Mouse (Mus musculus) neural tube, embryonic 15.5 days (tissue): ENCODE results near the gene Tbcd. TPM values are rescaled to one million over a fixed set of nuclear protein-coding genes. Genes with fewer than 3 reads are reported as not detected.

Experiments used
- ATAC-seq: fragments of 200-750 bp; cut with Nextera tagmentation; 2 replicates; pipeline ENCODE4 v1.8.0; 2017; ENCODE audit warnings: mild to moderate bottlenecking, moderate TSS enrichment, moderate library complexity; ENCODE audit not compliant: low FRiP score
- H3K27ac ChIP-seq: fragments of 300-500 bp; sonication (generic); replicated peaks from 2 replicates; pipeline ENCODE4 v1.5.1; 2015; ENCODE audit warnings: mild to moderate bottlenecking, inconsistent platforms
- H3K27me3 ChIP-seq: fragments of 300-500 bp; sonication (generic); replicated peaks from 2 replicates; pipeline ENCODE4 v1.6.1; 2015; ENCODE audit warnings: inconsistent platforms
- H3K36me3 ChIP-seq: fragments of 300-500 bp; sonication (generic); 2 replicates; pipeline ENCODE4 v1.6.1; 2015; ENCODE audit warnings: inconsistent platforms
- H3K4me1 ChIP-seq: fragments of 300-500 bp; sonication (generic); 2 replicates; pipeline ENCODE4 v1.6.1; 2015; ENCODE audit warnings: inconsistent platforms
- H3K4me2 ChIP-seq: fragments of 300-500 bp; sonication (generic); 2 replicates; pipeline ENCODE4 v1.6.1; 2015; ENCODE audit warnings: inconsistent platforms, mild to moderate bottlenecking, moderate library complexity
- H3K4me3 ChIP-seq: fragments of 300-500 bp; sonication (generic); replicated peaks from 2 replicates; pipeline ENCODE4 v1.5.1; 2015; ENCODE audit warnings: mild to moderate bottlenecking, inconsistent platforms
- H3K9ac ChIP-seq: fragments of 300-500 bp; sonication (generic); replicated peaks from 2 replicates; pipeline ENCODE4 v1.6.1; 2015; ENCODE audit warnings: mild to moderate bottlenecking, inconsistent platforms
- H3K9me3 ChIP-seq: fragments of 300-500 bp; sonication (generic); replicated peaks from 2 replicates; pipeline ENCODE4 v1.6.1; 2016; ENCODE audit warnings: inconsistent platforms
- WGBS: fragments of 180-500 bp; shearing (Covaris S2); methylation state at CpG from one replicate; pipeline ENCODE4 v1.1.7; 2015; ENCODE audit warnings: mixed read lengths; 5-methylcytosine and 5-hydroxymethylcytosine counted together
- polyA plus RNA-seq: library from polyadenylated mRNA; unstranded; fragments of >200 nt; fragmentation: Nextera tagmentation; extraction: Ambion mirVana; gene quantifications from 2 replicates; pipeline ENCODE4 v1.2.1, GENCODE M21; 2015

Tbcd gene
- polyA plus RNA-seq, result 56.7 and 56.8 TPM in 2 replicates

DNA sequence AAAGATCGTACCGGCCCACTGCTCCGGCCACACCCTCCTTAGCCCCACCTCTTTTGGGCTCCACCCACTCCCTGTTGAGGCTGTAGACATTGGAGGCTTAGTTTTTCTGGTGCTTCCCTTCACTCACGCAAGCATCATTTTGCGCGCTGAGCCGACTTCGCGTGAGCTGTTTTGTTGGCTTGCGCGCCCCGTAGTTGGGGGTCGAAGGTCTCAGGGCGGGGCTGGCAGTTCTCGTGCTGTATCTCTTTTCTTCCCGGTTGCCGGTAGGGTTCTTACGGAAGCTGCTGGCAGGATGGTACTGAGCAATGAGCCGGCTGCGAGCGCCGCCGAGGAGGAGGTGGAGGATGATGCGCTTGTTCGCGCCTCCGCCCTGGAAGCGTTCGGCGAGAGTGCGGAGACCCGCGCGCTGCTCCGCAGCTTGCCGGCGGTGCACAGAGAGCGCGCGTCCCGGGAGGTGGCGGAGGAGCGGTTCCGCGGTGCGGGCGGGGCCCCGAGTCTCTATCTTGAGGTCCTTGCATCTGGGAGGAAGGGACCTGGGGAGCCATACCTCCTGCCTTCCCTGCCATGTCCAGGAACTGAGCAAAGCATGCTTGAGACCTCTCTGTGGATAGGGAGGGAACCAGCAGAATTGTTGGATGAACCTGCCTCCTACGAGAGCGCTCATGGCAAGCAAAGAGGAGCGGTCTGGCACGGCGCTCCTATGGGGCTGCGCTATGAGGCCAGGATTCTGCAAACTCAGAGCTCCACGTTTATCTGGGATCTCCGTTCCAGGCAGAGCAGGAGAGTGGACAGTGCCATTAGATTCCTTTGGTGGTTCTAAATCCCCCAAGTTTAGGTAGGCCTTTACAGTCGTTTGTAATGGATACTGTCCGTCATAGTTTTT lies at the start of gene Tbcd:
Tbcd (plus strand) TSS at position 197 of the 883 bp plus-strand sequence.
- peaks cover 25% of the 10 kb centered on the region for H3K4me1 ChIP-seq
- ATAC-seq, result peak; percentile 95
- peak within 1 kb of the TSS; percentile 71 for H3K9ac ChIP-seq
- no peaks in the 10 kb centered on the region for H3K27me3 ChIP-seq
- peak within 1 kb of the TSS; percentile 75 for H3K4me2 ChIP-seq
- no peaks in the 10 kb centered on the region for H3K9me3 ChIP-seq
- peak within 1 kb of the TSS; percentile 80 for H3K4me3 ChIP-seq
- no peaks in the 10 kb centered on the region for H3K36me3 ChIP-seq
- peak within 1 kb of the TSS; percentile 83 for H3K27ac ChIP-seq
- WGBS, result under 1% methylated on average over 58 of the region's 58 CpGs

- no peaks in the 10 kb centered on the region for H3K27me3 ChIP-seq
- no peak overlapping the region for H3K4me3 ChIP-seq
- no peaks in the 10 kb centered on the region for H3K36me3 ChIP-seq
- no peaks in the 10 kb centered on the region for H3K4me1 ChIP-seq
- ATAC-seq, result no peak
- WGBS, result 77% methylated on average over 3 of the region's 3 CpGs
- H3K9ac ChIP-seq, result no peak overlapping the region
- H3K9me3 ChIP-seq, result no peaks in the 10 kb centered on the region
- H3K27ac ChIP-seq, result no peak overlapping the region
- H3K4me2 ChIP-seq, result no peak overlapping the region
These were observed 44.2 kb upstream of the Tbcd start for GRCm38 (mm10) chr11:121407366-121408155.

DNA sequence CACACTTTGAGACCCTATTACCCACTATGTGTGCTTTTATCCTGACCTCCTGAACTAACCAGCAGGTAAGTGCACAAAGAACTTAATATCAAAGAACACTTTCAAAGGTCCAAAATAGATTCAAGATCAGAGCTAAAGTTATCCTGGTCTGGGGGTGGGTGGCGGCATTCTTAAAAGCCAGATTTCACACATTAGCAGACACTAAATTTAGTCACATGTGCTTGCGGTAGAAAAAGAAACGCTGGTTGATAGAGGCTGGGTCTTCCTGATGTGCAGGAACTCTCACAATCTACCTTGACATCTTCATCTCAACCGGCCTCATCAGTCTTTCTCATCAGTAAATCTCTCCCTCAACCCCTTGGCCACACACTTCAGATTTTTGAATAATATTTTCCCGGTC lies 37.0 kb upstream of the Tbcd start:
- Histone ChIP-seq H3K27me3 (no peaks in the 10 kb centered on the region), H3K9ac (no peak overlapping the region), H3K36me3 (no peaks in the 10 kb centered on the region), H3K4me3 (no peak overlapping the region), H3K4me2 (no peak overlapping the region), H3K4me1 (no peaks in the 10 kb centered on the region), H3K27ac (no peak overlapping the region), H3K9me3 (no peaks in the 10 kb centered on the region)
- WGBS, result 94% methylated on average over 5 of the region's 5 CpGs
- no peak for ATAC-seq

GRCm38 (mm10) chr11:121415351-121415750 lies 36.4 kb upstream of the Tbcd start:
- Histone ChIP-seq H3K4me3 (no peak overlapping the region), H3K4me1 (0 out of 2 replicates have a peak, but pooled peaks cover 1% of the 10 kb centered on the region), H3K27me3 (no peaks in the 10 kb centered on the region), H3K9me3 (no peaks in the 10 kb centered on the region), H3K36me3 (no peaks in the 10 kb centered on the region), H3K27ac (no peak overlapping the region), H3K9ac (no peak overlapping the region), H3K4me2 (no peak overlapping the region)
- WGBS, result 73% methylated on average over 5 of the region's 5 CpGs
- ATAC-seq, result no peak

DNA sequence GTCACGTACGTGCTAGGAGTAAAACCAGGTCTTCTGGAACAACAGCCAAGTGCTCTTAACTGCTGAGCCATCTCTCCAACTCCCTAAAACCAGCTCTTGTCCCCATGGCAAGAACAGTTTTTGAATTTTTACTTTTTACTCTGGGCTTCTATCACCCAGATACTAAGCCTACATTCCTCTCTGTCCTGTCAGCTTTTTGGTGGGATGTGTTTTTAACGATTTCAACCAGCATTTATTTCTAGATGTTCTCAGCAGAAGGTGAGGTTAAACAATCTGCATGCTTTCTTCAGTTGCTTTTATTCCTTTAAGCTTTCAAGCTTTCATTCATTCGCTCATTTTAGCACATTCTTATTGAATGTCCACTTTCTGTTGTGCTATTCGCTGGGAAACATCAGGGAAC lies 33.8 kb upstream of the Tbcd start:
- H3K27me3 ChIP-seq, result no peaks in the 10 kb centered on the region
- WGBS, result 88% methylated on average over 5 of the region's 5 CpGs
- H3K4me3 ChIP-seq, result no peak overlapping the region

GRCm38 (mm10) chr11:121418932-121419331 lies 32.8 kb upstream of the Tbcd start:
- Histone ChIP-seq H3K9ac (no peak overlapping the region), H3K9me3 (no peaks in the 10 kb centered on the region), H3K27ac (no peak overlapping the region), H3K4me3 (no peak overlapping the region), H3K27me3 (no peaks in the 10 kb centered on the region), H3K4me2 (no peak overlapping the region), H3K4me1 (peaks cover 16% of the 10 kb centered on the region), H3K36me3 (no peaks in the 10 kb centered on the region)
- ATAC-seq, result no peak
- 67% methylated on average over 2 of the region's 2 CpGs for WGBS

More for the DNA sequence above, 33.8 kb upstream of the Tbcd start:
- H3K9ac ChIP-seq, result no peak overlapping the region
- H3K9me3 ChIP-seq, result no peaks in the 10 kb centered on the region
- H3K4me1 ChIP-seq, result peaks cover 16% of the 10 kb centered on the region
- ATAC-seq, result no peak
- no peaks in the 10 kb centered on the region for H3K36me3 ChIP-seq
- no peak overlapping the region for H3K4me2 ChIP-seq
- no peak overlapping the region for H3K27ac ChIP-seq

DNA sequence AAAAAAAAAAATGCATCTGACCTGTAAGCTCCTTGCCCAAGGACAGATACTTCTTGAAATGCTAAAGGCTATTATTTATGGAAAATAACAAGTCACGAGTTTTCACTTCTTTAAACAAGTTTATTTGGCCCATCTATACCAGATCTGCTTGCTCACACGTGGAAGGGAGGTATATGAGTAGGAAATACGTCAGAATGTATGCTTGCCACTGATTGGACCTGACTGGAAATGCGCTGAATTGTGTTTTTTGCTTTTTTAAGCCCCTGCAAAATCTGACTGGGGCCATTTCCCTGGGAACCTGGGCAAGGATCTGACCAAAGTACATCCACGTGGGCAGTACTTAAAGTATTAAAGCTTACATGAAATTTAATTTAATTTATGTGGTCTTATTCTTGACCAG lies 31.4 kb upstream of the Tbcd start:
- peak overlapping the region; percentile 42; the same call in 1 of the 2 replicates for H3K9ac ChIP-seq
- H3K27ac ChIP-seq, result no peak overlapping the region; the same call in 1 of the 2 replicates
- 57% methylated on average over 5 of the region's 5 CpGs for WGBS
- H3K36me3 ChIP-seq, result no peaks in the 10 kb centered on the region
- H3K4me3 ChIP-seq, result peak overlapping the region; percentile 70
- no peak for ATAC-seq
- peaks cover 16% of the 10 kb centered on the region for H3K4me1 ChIP-seq
- no peaks in the 10 kb centered on the region for H3K27me3 ChIP-seq
- no peaks in the 10 kb centered on the region for H3K9me3 ChIP-seq
- peak overlapping the region; percentile 88 for H3K4me2 ChIP-seq

DNA sequence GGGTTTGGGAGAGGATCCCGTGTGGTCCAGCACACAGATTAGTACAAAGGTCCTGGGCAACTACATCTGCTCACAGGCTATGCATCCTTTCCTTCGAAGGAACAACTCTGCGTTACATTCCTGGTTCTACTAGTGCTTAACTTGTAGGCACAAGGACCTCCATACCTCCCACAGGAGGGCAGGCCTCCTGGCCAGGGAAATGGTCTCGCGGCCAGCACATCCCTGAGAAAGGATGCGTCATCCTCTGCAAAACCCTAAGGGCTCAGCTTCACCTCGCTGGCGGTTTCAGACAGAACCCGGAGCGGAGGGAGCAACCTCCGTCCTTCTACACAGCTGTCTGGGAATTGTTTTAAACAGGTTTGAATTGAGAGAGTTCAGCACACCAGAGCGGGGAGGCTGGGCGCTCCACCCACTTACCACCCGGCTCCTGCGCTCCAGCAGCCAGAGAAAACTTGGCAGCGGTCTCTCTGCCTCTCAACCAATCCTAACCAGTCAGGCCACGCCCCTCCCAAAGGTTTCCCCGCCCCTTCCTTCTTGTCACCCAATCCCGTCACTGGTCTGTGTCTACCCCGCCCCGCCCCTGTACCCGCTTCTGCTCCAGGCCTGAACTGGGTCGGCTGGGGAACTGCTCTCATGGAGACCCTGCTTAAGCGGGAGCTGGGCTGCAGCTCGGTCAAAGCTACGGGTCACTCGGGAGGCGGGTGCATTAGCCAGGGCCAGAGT lies 30.8 kb upstream of the Tbcd start, which contains the start of gene Fn3krp:
Fn3krp (plus strand) TSS at position 572 of the 723 bp plus-strand sequence.
- H3K9me3 ChIP-seq, result no peaks in the 10 kb centered on the region
- under 1% methylated on average over 28 of the region's 28 CpGs for WGBS
- H3K4me1 ChIP-seq, result peaks cover 16% of the 10 kb centered on the region
- peak within 1 kb of the TSS; percentile 66 for H3K9ac ChIP-seq
- peak within 1 kb of the TSS; percentile 88 for H3K4me2 ChIP-seq
- H3K36me3 ChIP-seq, result no peaks in the 10 kb centered on the region
- H3K4me3 ChIP-seq, result peak within 1 kb of the TSS; percentile 70
- peak within 1 kb of the TSS; percentile 78 for H3K27ac ChIP-seq
- peak; percentile 100 for ATAC-seq
- H3K27me3 ChIP-seq, result no peaks in the 10 kb centered on the region

DNA sequence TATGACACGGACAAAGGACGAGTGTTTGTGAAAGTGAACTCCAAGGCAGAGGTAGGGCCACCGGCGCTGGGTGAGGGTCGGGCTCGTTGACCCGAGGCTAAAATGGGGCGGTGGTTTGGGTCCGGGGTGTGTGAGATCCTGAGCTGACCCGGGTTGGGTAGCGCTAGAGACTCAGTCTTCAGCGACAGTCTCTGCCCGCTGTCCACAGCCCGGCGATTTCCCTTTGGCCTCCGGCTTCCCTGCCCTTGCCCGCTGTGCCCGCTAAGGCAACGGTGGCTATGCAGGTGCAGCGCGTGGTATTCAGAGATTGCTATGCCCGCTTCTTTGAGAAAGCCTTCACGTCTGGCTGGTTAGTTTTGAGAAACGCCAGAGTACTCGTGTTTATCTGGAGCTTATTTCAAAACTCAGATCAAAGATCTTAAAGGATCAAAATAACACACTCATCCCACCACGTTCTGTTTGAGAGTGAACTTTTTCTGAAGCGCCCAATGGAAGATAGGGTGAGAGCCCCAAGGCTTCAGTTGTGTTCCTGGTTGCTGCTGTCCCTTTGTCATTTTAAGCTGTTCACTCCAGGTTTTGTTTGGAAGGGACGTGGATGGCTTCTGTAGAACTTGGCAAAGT lies 30.1 kb upstream of the Tbcd start:
- Histone ChIP-seq H3K27ac (peak overlapping the region; percentile 62), H3K9ac (peak overlapping the region; percentile 66), H3K4me3 (peak overlapping the region; percentile 70), H3K36me3 (0 out of 2 replicates have a peak, but pooled peaks cover 2% of the 10 kb centered on the region), H3K27me3 (no peaks in the 10 kb centered on the region), H3K4me1 (peaks cover 16% of the 10 kb centered on the region), H3K4me2 (peak overlapping the region; percentile 88), H3K9me3 (no peaks in the 10 kb centered on the region)
- peak; percentile 80 for ATAC-seq
- under 1% methylated on average over 28 of the region's 28 CpGs for WGBS

DNA sequence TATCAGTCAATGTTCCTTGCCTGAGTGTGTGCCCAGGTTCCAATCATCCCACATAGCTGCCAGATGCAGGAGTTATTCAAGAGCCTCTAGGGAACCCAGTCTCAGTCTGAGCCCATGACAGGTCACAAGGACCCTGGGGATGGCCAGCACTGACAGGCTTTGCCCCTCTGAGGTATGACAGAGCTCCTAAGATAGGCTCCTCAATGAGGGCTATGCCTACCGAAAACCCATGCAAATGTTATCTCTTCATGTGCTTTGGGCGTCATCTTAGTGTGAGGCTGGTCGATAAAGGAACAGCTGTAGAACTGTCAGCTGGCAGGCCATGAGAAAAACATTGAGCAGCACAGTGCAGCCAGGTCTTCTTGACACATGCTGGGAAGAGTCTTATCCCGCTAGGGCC lies 18.4 kb upstream of the Tbcd start:
- H3K4me3 ChIP-seq, result no peak overlapping the region
- H3K4me2 ChIP-seq, result no peak overlapping the region; the same call in 1 of the 2 replicates
- peaks cover 12% of the 10 kb centered on the region for H3K36me3 ChIP-seq
- H3K27me3 ChIP-seq, result no peaks in the 10 kb centered on the region
- peaks cover 26% of the 10 kb centered on the region for H3K4me1 ChIP-seq
- no peak for ATAC-seq
- H3K9me3 ChIP-seq, result no peaks in the 10 kb centered on the region
- H3K9ac ChIP-seq, result no peak overlapping the region
- WGBS, result 89% methylated on average over 4 of the region's 4 CpGs
- H3K27ac ChIP-seq, result no peak overlapping the region
